Mouse (Mus musculus) forebrain, embryonic 16.5 days (tissue): ENCODE results near the gene Syf2. TPM values are rescaled to one million over a fixed set of nuclear protein-coding genes. Genes with fewer than 3 reads are reported as not detected.
"Not testable (repeated sequence)": the region's sequence is repeated elsewhere in the genome, so short reads cannot be mapped to it uniquely, and the experiment has no call there.

Experiments used
- ATAC-seq: fragments of 200-750 bp; cut with Nextera tagmentation; 2 replicates; pipeline ENCODE4 v1.8.0; 2017; ENCODE audit warnings: mild to moderate bottlenecking, moderate library complexity
- H3K27ac ChIP-seq: fragments of 300-500 bp; sonication (generic); 2 replicates; pipeline ENCODE4 v1.5.1; 2014; ENCODE audit warnings: low read length, control low read depth
- H3K27me3 ChIP-seq: fragments of 300-500 bp; sonication (generic); replicated peaks from 2 replicates; pipeline ENCODE4 v1.6.1; 2014; ENCODE audit warnings: low read length; ENCODE audit not compliant: control insufficient read depth, insufficient read depth
- H3K36me3 ChIP-seq: fragments of 300-500 bp; sonication (generic); 2 replicates; pipeline ENCODE4 v1.6.1; 2014; ENCODE audit not compliant: control insufficient read depth, insufficient read depth
- H3K4me1 ChIP-seq: fragments of 300-500 bp; sonication (generic); replicated peaks from 2 replicates; pipeline ENCODE4 v1.6.1; 2014; ENCODE audit warnings: low read length; ENCODE audit not compliant: control insufficient read depth, insufficient read depth
- H3K4me2 ChIP-seq: fragments of 300-500 bp; sonication (generic); 2 replicates; pipeline ENCODE4 v1.6.1; 2014; ENCODE audit warnings: mild to moderate bottlenecking, low read length, control low read depth
- H3K4me3 ChIP-seq: fragments of 300-500 bp; sonication (generic); replicated peaks from 2 replicates; pipeline ENCODE4 v1.5.1; 2014; ENCODE audit warnings: mild to moderate bottlenecking, low read length, control low read depth
- H3K9ac ChIP-seq: fragments of 300-500 bp; sonication (generic); replicated peaks from 2 replicates; pipeline ENCODE4 v1.6.1; 2014; ENCODE audit warnings: low read depth, low read length, control low read depth
- H3K9me3 ChIP-seq: fragments of 300-500 bp; sonication (generic); 2 replicates; pipeline ENCODE4 v1.6.1; 2016; ENCODE audit warnings: low read length; ENCODE audit not compliant: control insufficient read depth
- WGBS: fragments of 180-500 bp; shearing (Covaris S2); extraction: QIAGEN DNeasy Blood & Tissue Kit; methylation state at CpG from one replicate; pipeline ENCODE4 v1.1.7; 2014; 5-methylcytosine and 5-hydroxymethylcytosine counted together
- polyA plus RNA-seq: library from polyadenylated mRNA; unstranded; fragments of >200 nt; fragmentation: Nextera tagmentation; extraction: Ambion mirVana; gene quantifications from 2 replicates; pipeline ENCODE4 v1.2.1, GENCODE M21; 2015

The Syf2 gene
- polyA plus RNA-seq, result 73.2 and 78.4 TPM in 2 replicates

- Histone ChIP-seq H3K27ac (peak within 1 kb of the TSS; percentile 79), H3K36me3 (peaks cover 31% of the 10 kb centered on the region), H3K4me2 (peak within 1 kb of the TSS; percentile 95), H3K9ac (peak within 1 kb of the TSS; percentile 80), H3K4me3 (peak within 1 kb of the TSS; percentile 97), H3K27me3 (no peaks in the 10 kb centered on the region), H3K9me3 (no peaks in the 10 kb centered on the region), H3K4me1 (peaks cover 23% of the 10 kb centered on the region)
- peak; percentile 98 for ATAC-seq
- WGBS, result under 1% methylated on average over 66 of the region's 68 CpGs
These were observed at the start of gene Syf2 for GRCm38 (mm10) chr4:134930684-134931481. Gene Syf2 (plus strand): TSS chr4:134930898.

- H3K9ac ChIP-seq, result no peak overlapping the region
- no peak overlapping the region for H3K4me2 ChIP-seq
- no peak overlapping the region for H3K4me3 ChIP-seq
- no peak overlapping the region for H3K27ac ChIP-seq
- no peak for ATAC-seq
- H3K36me3 ChIP-seq, result no peaks in the 10 kb centered on the region
- H3K27me3 ChIP-seq, result no peaks in the 10 kb centered on the region
- H3K4me1 ChIP-seq, result peaks cover 5% of the 10 kb centered on the region
- H3K9me3 ChIP-seq, result no peaks in the 10 kb centered on the region
- 30% methylated on average over 7 of the region's 7 CpGs for WGBS
These were observed 47.4 kb upstream of the Syf2 start for GRCm38 (mm10) chr4:134883266-134883665.

GRCm38 (mm10) chr4:134883808-134884207 is 46.9 kb upstream of the Syf2 start:
- no peak overlapping the region for H3K4me2 ChIP-seq
- ATAC-seq, result no peak
- no peak overlapping the region for H3K4me3 ChIP-seq
- no peak overlapping the region for H3K27ac ChIP-seq
- peaks cover 5% of the 10 kb centered on the region for H3K4me1 ChIP-seq
- H3K27me3 ChIP-seq, result no peaks in the 10 kb centered on the region
- H3K36me3 ChIP-seq, result no peaks in the 10 kb centered on the region
- 84% methylated on average over 10 of the region's 10 CpGs for WGBS
- no peaks in the 10 kb centered on the region for H3K9me3 ChIP-seq
- no peak overlapping the region for H3K9ac ChIP-seq

- 94% methylated on average over 4 of the region's 4 CpGs for WGBS
- Histone ChIP-seq H3K4me1 (peaks cover 5% of the 10 kb centered on the region), H3K9ac (no peak overlapping the region), H3K9me3 (no peaks in the 10 kb centered on the region), H3K27ac (no peak overlapping the region), H3K4me2 (no peak overlapping the region), H3K4me3 (no peak overlapping the region), H3K27me3 (no peaks in the 10 kb centered on the region), H3K36me3 (no peaks in the 10 kb centered on the region)
- ATAC-seq, result no peak
These were observed 46.3 kb upstream of the Syf2 start for GRCm38 (mm10) chr4:134884364-134884763.

GRCm38 (mm10) chr4:134892096-134892495 is 38.6 kb upstream of the Syf2 start:
- ATAC-seq, result no peak
- Histone ChIP-seq H3K36me3 (peaks cover 8% of the 10 kb centered on the region), H3K4me2 (no peak overlapping the region), H3K27ac (no peak overlapping the region), H3K4me3 (no peak overlapping the region), H3K9me3 (no peaks in the 10 kb centered on the region), H3K9ac (no peak overlapping the region), H3K4me1 (no peaks in the 10 kb centered on the region), H3K27me3 (no peaks in the 10 kb centered on the region)
- 73% methylated on average over 6 of the region's 6 CpGs for WGBS

- no peaks in the 10 kb centered on the region for H3K9me3 ChIP-seq
- no peaks in the 10 kb centered on the region for H3K27me3 ChIP-seq
- H3K36me3 ChIP-seq, result peaks cover 31% of the 10 kb centered on the region
- WGBS, result 97% methylated on average over 6 of the region's 6 CpGs
- H3K27ac ChIP-seq, result no peak overlapping the region
- H3K9ac ChIP-seq, result no peak overlapping the region
- H3K4me1 ChIP-seq, result no peaks in the 10 kb centered on the region
- H3K4me2 ChIP-seq, result no peak overlapping the region
- ATAC-seq, result no peak
- no peak overlapping the region for H3K4me3 ChIP-seq
These were observed 33.4 kb upstream of the Syf2 start for GRCm38 (mm10) chr4:134897256-134897655.

- Histone ChIP-seq H3K9ac (no peak overlapping the region), H3K27me3 (no peaks in the 10 kb centered on the region), H3K27ac (no peak overlapping the region), H3K4me3 (no peak overlapping the region), H3K9me3 (no peaks in the 10 kb centered on the region), H3K36me3 (peaks cover 53% of the 10 kb centered on the region), H3K4me2 (no peak overlapping the region), H3K4me1 (no peaks in the 10 kb centered on the region)
- 94% methylated on average over 8 of the region's 8 CpGs for WGBS
- ATAC-seq, result no peak
These were observed 29.6 kb upstream of the Syf2 start for GRCm38 (mm10) chr4:134901126-134901525.

GRCm38 (mm10) chr4:134903046-134903445 is 27.7 kb upstream of the Syf2 start:
- no peaks in the 10 kb centered on the region for H3K27me3 ChIP-seq
- H3K4me2 ChIP-seq, result no peak overlapping the region
- ATAC-seq, result no peak
- 85% methylated on average over 7 of the region's 7 CpGs for WGBS
- H3K36me3 ChIP-seq, result peaks cover 48% of the 10 kb centered on the region
- no peak overlapping the region for H3K4me3 ChIP-seq
- H3K4me1 ChIP-seq, result no peaks in the 10 kb centered on the region
- H3K27ac ChIP-seq, result no peak overlapping the region
- H3K9me3 ChIP-seq, result no peaks in the 10 kb centered on the region
- no peak overlapping the region for H3K9ac ChIP-seq

GRCm38 (mm10) chr4:134911406-134911805 is 19.3 kb upstream of the Syf2 start:
- WGBS, result 95% methylated on average over 6 of the region's 8 CpGs
- H3K9me3 ChIP-seq, H3K27ac ChIP-seq, H3K4me2 ChIP-seq, H3K27me3 ChIP-seq, ATAC-seq, H3K4me3 ChIP-seq, H3K9ac ChIP-seq: not testable (repeated sequence)
- Histone ChIP-seq H3K4me1 (peaks cover 17% of the 10 kb centered on the region), H3K36me3 (peaks cover 14% of the 10 kb centered on the region)
